Mouse (Mus musculus) yolk sac, embryonic 10.5 days (tissue): Measurements from ENCODE around the gene Krt31.
A peak's percentile ranks its signal among the peaks of the same experiment; 100 is the strongest.

Experiments
- DNase-seq: peaks from one replicate; pipeline ENCODE4 v3.0.0-alpha.2; 2017; ENCODE audit warnings: low spot score

Krt31 gene

DNA sequence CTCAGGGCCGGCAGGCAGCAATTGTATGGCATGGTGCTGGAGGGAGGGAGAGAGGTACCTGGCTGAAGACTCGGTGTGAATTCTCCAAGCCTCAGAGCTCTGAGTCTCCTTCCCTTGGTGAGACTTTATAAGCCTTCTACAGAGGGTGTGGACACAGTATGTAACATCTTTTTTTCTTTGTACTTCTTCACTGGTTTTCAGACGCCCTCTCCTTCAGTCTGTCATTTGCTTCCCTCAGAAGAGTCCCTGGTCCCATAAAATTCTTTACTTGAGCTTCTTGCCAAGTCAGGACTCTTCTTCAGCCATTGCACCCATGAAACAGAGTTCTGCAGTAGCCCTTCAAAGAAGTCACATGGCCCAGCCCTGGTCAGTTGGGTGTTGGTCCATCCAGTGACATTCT is at the start of gene Krt31:
Krt31 (minus strand) TSS at position 101 of the 400 bp plus-strand sequence.
- DNase-seq: no peak

DNA sequence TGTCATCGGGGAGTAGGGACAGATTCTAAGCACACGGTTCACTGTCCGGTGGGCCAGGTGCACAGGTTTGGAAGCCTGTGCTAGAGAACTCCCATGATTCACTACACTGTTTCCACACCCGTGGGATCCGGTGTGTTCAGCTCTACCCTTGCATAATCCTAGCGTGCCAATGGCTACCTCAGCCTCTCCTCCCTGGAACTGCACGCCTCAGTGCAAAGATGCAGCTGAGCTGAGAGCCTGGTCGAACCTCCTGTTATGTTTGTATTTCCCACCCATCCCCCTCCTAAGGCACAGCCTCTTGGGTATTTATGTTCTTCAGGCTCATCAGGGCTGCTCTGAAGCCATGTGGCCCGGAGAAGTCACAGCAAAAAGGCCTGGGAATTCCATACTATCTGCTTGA is 47.5 kb upstream of the Krt31 start:
- peak; percentile 7 for DNase-seq

DNA sequence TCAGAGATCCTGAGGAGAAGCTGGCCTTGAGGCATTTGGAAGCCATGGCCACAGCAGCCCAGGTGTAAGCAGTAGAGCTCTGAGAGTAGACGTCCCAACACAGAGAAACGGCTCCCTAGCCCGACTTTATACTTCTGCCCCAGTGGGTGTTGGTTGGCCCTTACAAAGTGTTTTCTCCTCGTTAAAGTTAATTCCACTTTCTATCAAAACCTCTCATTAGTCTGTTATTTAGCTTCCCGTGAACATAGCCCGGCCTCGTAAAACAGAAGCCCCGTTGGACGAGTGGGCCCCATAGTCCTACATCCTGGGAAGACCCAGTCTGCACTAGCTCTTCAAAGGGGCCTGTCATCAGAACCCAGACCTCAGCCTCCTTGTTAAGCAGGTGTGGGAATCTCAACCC is 45.8 kb upstream of the Krt31 start, which contains the start of gene Krt35:
Krt35 (minus strand) TSS at position 101 of the 400 bp plus-strand sequence.
- no peak for DNase-seq

GRCm38 (mm10) chr11:100088378-100089025 is 38.2 kb upstream of the Krt31 start:
- DNase-seq: no peak

DNA sequence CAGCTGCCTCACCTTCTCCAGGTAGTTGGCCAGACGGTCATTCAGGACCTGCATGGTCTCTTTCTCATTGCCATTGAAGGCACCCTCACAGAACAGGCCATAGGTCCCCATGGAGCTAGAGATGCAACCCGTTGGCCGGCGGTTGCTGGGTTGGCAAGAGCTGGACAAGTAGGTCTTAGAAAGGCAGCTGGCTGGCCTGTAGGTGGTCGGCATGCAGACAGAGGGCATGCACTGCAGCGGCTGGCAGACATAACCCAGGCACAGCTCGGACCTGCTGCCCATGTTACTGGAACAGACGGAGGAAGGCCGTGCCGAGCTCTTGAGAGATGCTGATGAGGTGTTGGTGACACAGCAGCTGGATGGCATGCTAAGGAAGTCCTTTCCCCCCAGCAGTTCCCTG is 37.5 kb upstream of the Krt31 start, which contains the start of gene Krt32:
Krt32 (minus strand) TSS at position 366 of the 400 bp plus-strand sequence.
- no peak for DNase-seq

DNA sequence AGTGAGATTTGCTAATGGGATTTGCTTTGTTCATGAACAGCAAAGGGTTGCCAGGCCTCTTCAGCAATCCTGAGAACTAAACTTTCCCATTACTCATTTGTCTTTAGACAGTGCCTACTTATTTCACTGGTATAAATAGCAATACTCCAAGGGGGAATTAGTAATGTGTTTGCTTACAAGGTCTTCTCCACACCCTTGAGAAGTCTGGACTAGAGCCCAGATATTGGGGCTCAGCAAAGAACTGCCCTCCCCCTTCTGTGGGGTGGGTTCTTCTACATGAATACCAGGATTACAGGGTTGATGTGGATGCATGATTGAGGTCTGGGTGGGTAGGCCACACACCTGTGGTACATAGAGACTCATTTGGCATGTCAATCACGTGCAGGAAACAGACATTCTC is 23.5 kb upstream of the Krt31 start:
- no peak for DNase-seq

DNA sequence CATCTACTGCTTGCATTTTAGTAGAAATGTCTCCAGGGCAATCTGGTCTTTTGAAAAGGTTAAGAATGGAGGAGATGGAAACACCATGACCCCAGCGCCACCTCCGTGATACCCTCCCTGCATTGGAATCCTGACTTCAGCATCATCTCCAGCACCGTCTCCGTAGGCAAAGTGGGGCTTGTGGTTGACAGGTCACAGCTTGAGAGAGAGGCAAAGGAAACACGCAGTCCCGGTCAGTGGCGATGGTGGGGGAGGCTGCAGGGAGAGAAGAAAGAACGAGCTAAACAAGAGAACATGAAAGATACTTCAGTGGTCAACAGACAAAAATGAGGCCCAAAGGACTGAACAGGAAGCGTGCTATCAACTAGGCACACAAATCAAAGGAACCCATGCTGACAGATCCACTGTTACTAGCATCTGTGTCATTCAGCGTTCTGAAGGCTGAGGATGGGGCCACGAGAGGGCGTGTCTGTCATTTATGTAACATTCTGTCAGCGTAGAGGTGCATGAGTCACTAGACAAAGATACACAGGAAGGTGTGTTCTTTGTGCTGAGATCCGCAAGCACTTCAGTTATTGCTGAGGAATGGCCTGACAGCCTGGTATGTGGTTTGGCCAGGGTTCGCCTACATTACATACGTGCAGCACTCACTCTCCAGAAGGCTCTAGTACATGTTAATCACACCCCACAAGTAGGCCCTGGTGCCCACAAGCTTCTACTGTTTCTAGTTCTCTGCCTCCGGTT is 17.1 kb upstream of the Krt31 start:
- no peak for DNase-seq

- no peak for DNase-seq
Measured at GRCm38 (mm10) chr11:100066236-100067010, 16.1 kb upstream of the Krt31 start.

GRCm38 (mm10) chr11:100058875-100059274 is 8.5 kb upstream of the Krt31 start:
- no peak for DNase-seq

- DNase-seq: no peak
Measured at GRCm38 (mm10) chr11:100055686-100056655, 5.6 kb upstream of the Krt31 start.

GRCm38 (mm10) chr11:100047193-100047592 is 3.2 kb downstream of the Krt31 start:
- no peak for DNase-seq

DNA sequence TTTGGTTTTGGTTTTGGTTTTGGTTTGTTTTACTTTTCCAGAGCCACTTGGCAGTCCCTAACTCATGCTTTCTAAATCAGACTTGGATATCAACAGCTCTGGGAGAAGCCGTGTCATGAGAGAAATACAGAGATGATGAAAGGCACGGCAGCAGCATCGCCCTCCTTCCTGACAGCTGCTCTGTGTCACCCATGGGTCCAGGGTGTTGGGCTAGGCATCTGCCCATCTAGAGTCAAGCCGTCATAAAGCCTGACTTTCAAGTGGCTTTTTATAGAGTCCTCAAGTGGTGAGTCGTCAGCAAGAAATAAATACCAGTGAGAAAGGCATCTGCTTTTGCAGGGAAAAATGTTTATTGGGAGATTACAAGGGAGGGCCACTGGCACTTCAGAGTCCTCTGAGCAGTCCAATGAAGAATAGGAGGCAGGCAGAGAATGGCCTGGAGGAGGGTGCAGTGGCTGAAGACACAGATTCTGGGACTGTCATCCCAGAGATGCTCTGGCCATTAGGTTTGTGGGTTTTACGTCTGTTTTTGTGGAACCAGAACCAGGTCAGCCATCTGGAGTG is 4.0 kb downstream of the Krt31 start:
- DNase-seq: no peak

GRCm38 (mm10) chr11:100041454-100041853 is 8.9 kb downstream of the Krt31 start, which contains the start of gene Krt34:
Krt34 (minus strand) TSS chr11:100041554.
- no peak for DNase-seq

DNA sequence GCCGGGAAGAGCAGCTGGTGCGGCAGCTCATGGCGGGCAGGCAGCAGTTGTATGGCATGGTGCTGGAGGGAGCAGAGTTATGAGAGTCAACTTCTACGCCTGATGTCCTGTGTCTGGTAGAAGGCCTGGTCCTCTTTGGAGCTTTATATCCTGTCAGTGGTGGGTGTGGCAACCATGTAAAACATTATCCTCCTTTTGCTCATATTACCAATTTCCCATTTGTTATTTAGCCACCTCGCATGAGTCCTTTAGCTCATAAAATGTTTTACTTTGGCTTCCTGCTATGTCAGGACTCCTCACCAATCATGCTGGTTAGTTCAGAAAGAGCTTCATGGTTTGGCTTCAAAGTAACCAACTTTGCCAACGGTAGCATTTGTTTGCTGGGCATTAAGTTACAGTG is 20.6 kb downstream of the Krt31 start, which contains the start of gene Krt33b:
Krt33b (minus strand) TSS at position 101 of the 400 bp plus-strand sequence.
- no peak for DNase-seq

DNA sequence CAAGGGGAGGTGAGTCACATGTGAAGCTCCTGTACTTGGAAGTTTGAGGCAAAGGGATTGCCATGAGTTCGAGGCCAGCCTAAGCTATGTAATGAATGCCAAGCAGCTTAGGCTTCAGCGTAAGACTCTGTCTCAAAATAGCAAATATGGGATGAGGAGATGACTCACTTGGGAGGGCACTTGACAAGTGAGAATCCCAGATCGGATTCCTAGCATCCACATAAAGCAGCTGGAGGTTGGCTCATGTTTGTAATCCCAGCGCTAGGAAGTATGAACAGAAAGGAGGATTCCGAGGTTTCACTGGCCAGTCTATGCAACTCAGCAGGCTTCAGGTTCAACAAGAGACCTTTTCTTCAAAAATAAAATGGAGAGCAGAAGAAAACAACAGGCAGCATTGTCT is 28.9 kb downstream of the Krt31 start:
- DNase-seq: no peak

DNA sequence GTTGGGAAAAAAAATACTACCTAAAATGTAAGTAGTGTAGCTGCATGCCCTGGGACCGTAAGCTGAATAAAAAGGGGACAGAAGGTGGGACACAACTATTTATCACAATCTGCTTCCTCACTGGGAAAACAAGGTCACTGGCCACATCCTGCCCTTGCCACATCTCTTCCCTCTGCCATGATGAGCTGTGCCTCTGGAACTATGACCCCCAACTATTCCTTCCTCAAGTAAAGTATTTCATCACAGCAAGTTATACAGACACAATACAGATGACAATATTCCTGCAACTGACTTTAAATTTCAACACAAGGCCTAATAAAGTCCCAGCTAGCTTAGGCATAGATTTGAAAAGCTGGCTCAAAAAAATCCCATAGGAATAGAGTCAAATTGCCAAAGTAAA is 30.9 kb downstream of the Krt31 start:
- DNase-seq: no peak

GRCm38 (mm10) chr11:100016112-100016511 is 34.2 kb downstream of the Krt31 start, which contains the start of gene Krt33a:
Krt33a (minus strand) TSS chr11:100016212.
- no peak for DNase-seq

GRCm38 (mm10) chr11:100013691-100014171 is 36.6 kb downstream of the Krt31 start:
- no peak for DNase-seq

GRCm38 (mm10) chr11:100010682-100011081 is 39.7 kb downstream of the Krt31 start:
- DNase-seq: no peak

DNA sequence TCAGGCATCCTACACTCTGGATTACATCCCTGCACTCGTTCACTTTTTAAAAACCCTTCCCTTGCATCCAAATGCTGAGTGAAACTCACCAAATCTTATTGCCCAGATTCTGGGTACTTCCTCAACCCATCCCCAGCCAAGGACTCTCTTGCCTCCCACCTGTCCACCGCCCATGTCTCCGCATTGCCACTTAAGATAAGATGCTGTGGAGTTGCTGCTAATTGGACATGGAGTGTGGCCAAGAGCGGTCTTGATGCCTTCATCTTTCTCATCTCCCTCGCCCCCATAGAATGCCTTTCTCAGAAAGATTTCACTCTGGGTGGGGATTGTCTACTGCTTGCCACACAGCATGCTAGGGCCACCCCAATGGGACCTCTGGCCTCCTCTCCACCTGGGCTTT is 42.0 kb downstream of the Krt31 start:
- no peak for DNase-seq

GRCm38 (mm10) chr11:100006624-100007023 is 43.7 kb downstream of the Krt31 start:
- no peak for DNase-seq
